Mouse (Mus musculus) layer of hippocampus, adult 9-11 months (tissue): Measurements from ENCODE around the gene Fam234b.

ENCODE experiments used
- DNase-seq: peaks from one replicate; pipeline ENCODE4 v3.0.0; 2022

Fam234b gene

GRCm38 (mm10) chr6:135197921-135198532, at the start of gene Fam234b, which contains the start of gene Hebp1:
Fam234b (plus strand) TSS chr6:135197977.
Hebp1 (minus strand) TSS chr6:135198022.
- peak; percentile 83 for DNase-seq

GRCm38 (mm10) chr6:135148506-135148905, 49.3 kb upstream of the Fam234b start:
- no peak for DNase-seq

DNA sequence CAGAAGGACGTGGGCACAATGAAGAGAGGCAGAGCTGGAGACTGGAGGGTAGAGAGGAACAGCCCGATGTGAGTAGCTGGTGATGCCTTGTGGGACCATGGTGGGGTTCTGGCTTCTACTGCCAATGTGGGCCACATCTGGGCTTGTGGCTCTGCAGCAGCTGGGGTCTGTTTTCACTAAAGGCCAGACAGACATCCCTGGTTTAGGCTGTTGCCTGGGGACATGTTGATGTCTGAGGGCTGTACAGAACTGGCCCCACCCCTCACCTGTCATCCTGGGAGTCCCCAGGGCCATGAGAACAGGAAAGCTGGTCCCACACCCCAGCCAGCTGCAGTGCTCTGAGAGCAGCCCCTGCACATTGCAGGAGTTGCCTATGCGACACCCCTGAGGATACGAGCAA, 48.6 kb upstream of the Fam234b start:
- DNase-seq, result no peak

- DNase-seq, result no peak
These were observed 48.1 kb upstream of the Fam234b start for GRCm38 (mm10) chr6:135149722-135150121.

- no peak for DNase-seq
These were observed 47.5 kb upstream of the Fam234b start for GRCm38 (mm10) chr6:135150311-135150710.

DNA sequence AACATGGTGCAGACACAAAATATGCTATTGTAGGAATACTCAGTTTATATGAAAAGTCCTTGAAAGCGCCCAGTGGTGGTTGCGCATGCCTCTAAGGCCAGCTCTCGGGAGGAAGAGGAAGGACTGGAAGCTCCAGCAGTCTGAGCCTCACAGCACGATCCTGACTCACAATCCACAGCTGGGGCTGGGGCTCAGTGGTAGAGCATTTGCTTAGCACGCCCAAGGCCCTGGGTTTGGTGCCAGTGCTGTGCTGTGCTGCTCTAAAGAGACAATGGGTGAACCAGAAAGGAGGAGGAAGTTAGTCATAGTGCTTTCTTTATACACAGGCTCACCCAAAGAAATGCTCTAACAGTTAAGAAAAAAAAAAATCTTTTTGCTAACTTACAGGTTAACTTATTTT, 44.1 kb upstream of the Fam234b start:
- DNase-seq, result no peak

- no peak for DNase-seq
These were observed 41.2 kb upstream of the Fam234b start for GRCm38 (mm10) chr6:135156597-135156996.

GRCm38 (mm10) chr6:135157496-135157895, 40.3 kb upstream of the Fam234b start:
- no peak for DNase-seq

DNA sequence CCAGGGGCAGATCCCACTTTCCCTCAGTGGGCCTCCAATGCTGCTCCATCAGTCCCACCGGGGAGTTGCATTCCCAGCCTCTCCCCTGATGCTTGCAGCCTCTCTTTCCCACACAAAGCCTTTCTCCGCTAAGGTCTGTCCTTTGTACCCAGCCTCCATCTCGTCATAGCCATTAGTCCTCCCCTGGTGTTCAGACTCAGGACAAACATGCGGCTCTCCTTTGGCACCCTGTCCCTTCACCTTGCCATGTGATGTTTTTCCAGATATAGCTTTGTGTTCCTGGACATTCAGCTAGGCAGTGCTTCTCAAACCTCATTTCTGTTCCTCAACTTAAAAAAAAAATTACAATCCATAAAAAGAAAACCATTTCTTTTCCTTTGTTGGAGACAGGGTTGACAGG, 39.3 kb upstream of the Fam234b start:
- no peak for DNase-seq

DNA sequence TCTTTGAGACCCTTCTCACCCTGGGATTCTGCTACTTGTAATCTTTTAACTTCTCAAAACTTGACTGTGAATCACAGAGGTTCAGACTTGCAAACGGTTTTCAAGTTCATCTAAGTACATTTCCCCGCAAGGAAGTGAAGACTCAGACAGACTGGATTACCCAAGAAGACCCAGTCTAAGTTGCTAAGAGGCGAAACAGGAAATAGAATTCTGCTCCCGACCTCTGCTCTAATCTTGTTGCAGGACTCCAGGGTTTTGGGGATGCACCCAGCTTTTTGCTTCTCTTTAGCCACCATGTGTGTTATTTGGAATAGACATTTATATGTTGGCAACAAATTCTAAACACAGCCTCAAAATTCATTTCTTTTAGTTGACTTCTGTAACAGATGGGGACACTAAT, 36.4 kb upstream of the Fam234b start:
- DNase-seq, result no peak

GRCm38 (mm10) chr6:135162311-135162710, 35.5 kb upstream of the Fam234b start:
- no peak for DNase-seq

- no peak for DNase-seq
These were observed 34.9 kb upstream of the Fam234b start for GRCm38 (mm10) chr6:135162861-135163260.

DNA sequence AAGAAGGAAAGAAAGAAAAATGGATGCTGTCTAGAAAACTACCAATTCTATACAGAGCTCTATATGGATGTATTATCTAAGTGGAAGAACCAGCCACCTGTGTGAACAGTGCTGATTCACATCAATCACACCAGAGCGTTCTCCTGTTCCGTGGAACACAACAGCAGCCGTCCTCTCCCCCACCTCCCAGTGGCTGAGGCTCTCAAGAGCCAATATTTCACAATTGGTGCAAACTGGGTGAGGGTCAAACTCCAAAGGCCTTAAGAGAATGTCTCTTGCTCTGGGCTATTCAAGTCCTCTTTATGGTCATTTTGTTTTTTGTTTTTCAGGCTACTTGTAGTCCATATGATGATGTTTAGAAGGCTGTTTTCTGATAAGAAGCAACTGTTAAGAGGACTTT, 32.6 kb upstream of the Fam234b start:
- DNase-seq, result no peak

GRCm38 (mm10) chr6:135165706-135166105, 32.1 kb upstream of the Fam234b start:
- no peak for DNase-seq

DNA sequence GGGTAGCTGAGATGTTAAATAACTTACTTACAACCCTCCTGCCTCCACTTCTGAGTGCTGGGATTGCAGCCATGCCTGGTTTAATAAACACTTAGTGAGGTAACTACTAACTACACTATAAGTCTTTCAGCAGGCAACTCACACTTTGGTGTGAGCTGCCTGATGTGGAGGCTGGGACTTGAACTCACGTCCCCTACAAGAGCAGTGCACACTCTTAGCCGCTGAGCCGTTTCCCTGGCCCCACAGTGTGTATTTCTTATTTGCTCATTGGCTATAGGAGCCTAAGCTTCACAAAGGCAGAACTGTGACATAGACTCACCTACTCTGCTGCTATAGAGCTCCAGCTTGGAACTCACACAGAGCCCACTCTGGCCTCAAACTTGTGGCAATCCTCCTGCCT, 31.5 kb upstream of the Fam234b start:
- no peak for DNase-seq

GRCm38 (mm10) chr6:135166712-135167111, 31.1 kb upstream of the Fam234b start:
- no peak for DNase-seq

DNA sequence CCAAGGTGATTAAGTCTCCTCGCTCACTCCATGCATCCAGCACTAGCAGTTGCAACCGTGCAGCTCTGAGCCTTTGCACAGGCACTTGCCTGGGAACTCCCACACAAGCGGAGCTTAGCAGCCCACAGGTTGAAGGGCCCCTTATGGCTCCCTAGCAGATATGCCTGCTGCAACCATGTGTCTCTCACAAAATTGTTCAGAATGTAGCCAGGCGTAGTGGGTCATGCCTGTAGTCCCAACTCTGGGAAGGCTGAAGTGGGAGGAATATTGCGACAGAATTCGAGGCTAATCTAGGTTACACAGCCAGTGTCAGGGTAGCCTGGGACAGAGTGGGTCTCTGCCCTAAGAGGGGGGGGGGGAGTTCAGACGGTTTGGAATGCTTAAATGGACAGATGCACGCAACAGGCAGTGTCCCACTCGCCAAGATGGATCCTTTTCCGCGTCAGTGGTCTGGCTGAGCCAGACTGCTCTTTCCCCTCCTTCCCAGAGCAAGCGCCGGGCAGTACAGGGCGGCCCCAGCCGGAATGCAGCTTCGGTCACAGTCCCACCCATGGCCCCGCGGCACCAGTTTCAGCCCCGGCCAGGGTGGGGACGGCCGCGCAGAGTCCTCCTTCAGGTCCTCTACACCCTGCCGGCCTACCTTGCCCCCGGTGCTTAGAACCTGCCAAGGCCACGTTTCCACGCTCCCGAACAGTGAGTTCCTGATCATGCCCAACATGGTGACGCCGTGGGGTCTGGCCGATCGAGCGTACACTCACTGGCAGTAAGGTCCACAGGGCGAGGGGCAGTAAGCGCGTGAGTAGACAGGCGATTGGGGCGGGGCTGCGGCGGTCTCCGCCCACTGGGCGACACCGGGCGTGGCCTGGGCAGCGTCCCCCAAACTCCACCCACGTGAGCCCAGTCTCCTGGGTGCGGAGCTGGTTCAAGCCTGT, 30.1 kb upstream of the Fam234b start:
- peak; percentile 90 for DNase-seq

DNA sequence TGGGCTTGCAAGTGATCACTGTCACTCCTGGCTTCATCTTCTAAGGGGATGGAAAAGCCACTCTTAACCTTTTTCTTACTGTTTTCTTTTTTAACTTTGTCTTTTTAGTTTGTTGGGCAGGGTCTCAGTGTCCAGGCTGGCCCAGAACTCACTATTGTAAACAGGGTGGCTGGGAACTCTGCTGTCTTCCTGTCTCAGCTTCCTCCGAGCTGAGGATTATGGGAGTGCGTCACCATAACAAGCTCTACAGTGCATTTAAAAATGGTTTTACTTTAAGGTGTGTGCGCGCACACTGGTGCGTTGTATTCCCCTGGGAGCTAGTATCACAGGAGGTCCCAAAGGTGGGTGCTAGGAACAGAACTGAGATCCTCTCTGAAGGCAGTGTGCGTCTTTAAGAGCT, 29.3 kb upstream of the Fam234b start:
- DNase-seq, result no peak

- DNase-seq, result no peak
These were observed 28.5 kb upstream of the Fam234b start for GRCm38 (mm10) chr6:135169246-135169645.

DNA sequence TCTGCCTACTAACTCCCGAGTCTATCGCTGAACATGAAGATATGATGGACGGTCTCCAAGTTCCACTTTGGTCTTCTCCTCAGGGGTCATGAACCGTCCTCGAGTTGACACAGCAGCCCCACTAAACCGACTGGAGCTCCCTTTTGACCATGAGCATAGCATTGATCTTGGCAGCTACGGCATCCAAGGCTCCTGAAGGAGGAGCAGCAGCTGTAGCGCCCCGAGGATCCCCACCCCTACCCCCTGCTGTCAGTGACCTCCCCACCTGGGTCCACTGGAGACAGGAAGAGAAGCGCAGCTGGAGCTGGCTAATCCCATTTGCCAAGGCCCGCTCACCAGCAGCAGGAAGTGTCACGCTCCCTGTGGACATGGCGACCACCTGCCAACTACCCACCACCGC, 26.0 kb upstream of the Fam234b start:
- DNase-seq, result no peak

DNA sequence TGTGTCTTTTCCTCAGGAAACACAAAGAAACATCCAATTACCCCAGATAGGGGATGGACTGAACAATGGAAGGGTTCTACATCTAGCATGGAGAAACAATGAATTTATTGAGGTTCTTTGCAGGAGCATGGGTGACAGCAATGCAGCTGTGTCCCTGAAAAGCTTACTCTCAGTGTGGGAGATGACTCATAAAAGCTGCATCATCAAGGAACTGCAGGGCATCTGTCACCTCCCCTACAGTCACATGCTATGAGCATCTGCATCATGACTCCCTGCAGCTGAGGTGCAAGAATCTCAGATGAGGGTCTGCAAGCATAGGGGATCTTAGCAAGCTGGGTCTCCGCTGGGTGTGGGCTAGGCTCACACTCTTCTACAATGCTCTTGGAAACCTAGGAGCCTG, 22.8 kb upstream of the Fam234b start:
- DNase-seq, result peak; percentile 76

DNA sequence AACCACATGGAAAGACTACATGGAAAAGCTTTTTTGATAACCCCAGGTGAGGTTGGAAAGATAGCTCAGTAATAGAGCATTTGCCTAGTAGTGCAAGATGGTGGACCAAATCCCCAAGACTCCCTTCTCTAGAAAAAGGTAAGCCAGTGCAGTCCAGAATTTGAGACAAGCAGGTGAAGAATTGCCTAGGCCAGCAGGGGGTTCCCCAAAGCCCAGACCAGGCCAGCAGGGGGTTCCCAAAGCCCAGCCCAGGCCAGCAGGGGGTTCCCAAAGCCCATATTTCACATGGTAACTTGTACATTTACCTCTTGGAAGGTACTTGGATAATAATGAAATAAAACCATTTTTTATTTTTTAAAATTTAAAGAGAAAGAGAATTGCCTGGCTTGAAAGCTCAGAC, 20.5 kb upstream of the Fam234b start:
- no peak for DNase-seq

- no peak for DNase-seq
These were observed 19.2 kb upstream of the Fam234b start for GRCm38 (mm10) chr6:135178599-135178998.

- DNase-seq, result no peak
These were observed 14.9 kb upstream of the Fam234b start for GRCm38 (mm10) chr6:135182925-135183324.
